Mouse (Mus musculus): Measurements from ENCODE around the gene Sp3.
"Not testable (repeated sequence)": the region's sequence is repeated elsewhere in the genome, so short reads cannot be mapped to it uniquely, and the experiment has no call there.

- TF ChIP-seq CTCF, POLR2A (IDR thresholded peaks at IDR 0.05; ENCODE audit: insufficient read depth, low read depth, low read length): not testable (repeated sequence)
Observed at GRCm38 (mm10) chr2:72988945-72989344, 8.7 kb upstream of the Sp3 start.

Data from olfactory bulb, adult 2 months (tissue).